Mouse (Mus musculus): ENCODE measurements around the gene Zfyve1. TPM values are rescaled to one million over a fixed set of nuclear protein-coding genes. Genes with fewer than 3 reads are reported as not detected.

Zfyve1 gene
- polyA plus RNA-seq, 1 experiment from 2014 or later, result 9.9 TPM

GRCm38 (mm10) chr12:83523892-83524291 is 73.1 kb downstream of the Zfyve1 start:
- H3K4me3 ChIP-seq (ENCODE audit: low read depth, low read length), result no peak overlapping the region
- H3K36me3 ChIP-seq (ENCODE audit: control insufficient read depth, insufficient read depth), result no peaks in the 10 kb centered on the region
- ATAC-seq (ENCODE audit: low read depth), result no peak
- H3K4me1 ChIP-seq (ENCODE audit: control insufficient read depth, low read depth, low read length), result peaks cover 23% of the 10 kb centered on the region
- WGBS (ENCODE audit: insufficient replicate concordance), result 84% methylated on average over 4 of the region's 4 CpGs
- H3K4me2 ChIP-seq (ENCODE audit: low read depth, low read length), result no peak overlapping the region
- H3K27ac ChIP-seq (ENCODE audit: low read length), result no peak overlapping the region
- H3K9me3 ChIP-seq (replicated peaks; ENCODE audit: control insufficient read depth, low read length), result no peaks in the 10 kb centered on the region
- no peak overlapping the region for H3K9ac ChIP-seq (ENCODE audit: low read depth, low read length)
- H3K27me3 ChIP-seq (ENCODE audit: control insufficient read depth, insufficient read depth, low read depth, low read length), result no peaks in the 10 kb centered on the region

- H3K36me3 ChIP-seq (ENCODE audit: control insufficient read depth, insufficient read depth), result no peaks in the 10 kb centered on the region
- H3K9ac ChIP-seq (ENCODE audit: low read depth, low read length), result no peak overlapping the region
- H3K27me3 ChIP-seq (ENCODE audit: control insufficient read depth, insufficient read depth, low read depth, low read length), result no peaks in the 10 kb centered on the region
- ATAC-seq (ENCODE audit: low read depth), result no peak
- H3K4me2 ChIP-seq (ENCODE audit: low read depth, low read length), result no peak overlapping the region
- H3K4me1 ChIP-seq (ENCODE audit: control insufficient read depth, low read depth, low read length), result peaks cover 23% of the 10 kb centered on the region
- H3K9me3 ChIP-seq (replicated peaks; ENCODE audit: control insufficient read depth, low read length), result no peaks in the 10 kb centered on the region
- H3K27ac ChIP-seq (ENCODE audit: low read length), result no peak overlapping the region
- no peak overlapping the region for H3K4me3 ChIP-seq (ENCODE audit: low read depth, low read length)
- 91% methylated on average over 6 of the region's 6 CpGs for WGBS (ENCODE audit: insufficient replicate concordance)
These were observed 74.0 kb downstream of the Zfyve1 start for GRCm38 (mm10) chr12:83523056-83523455.

DNA sequence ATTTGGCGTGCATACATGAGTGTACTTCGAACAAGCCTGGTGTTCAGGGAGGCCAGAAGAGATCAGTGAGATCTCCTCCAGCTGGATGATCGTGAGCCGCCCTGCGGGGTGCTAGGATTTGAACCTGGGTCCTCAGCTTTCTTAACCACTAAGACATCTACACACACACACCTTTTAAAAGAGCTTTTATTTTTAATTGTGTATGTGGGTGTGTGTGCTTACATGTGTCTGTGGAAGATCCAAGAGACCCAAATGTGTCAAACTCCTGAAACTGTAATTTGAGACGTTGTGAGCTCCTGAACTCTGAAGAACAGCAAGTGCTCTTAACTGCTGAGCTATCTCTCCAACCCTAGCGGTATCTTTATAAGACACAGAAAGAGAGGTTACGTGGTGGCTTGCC is 75.9 kb downstream of the Zfyve1 start:
- Histone ChIP-seq H3K4me1 (ENCODE audit: control insufficient read depth, low read depth, low read length) (peaks cover 35% of the 10 kb centered on the region), H3K9me3 (replicated peaks; ENCODE audit: control insufficient read depth, low read length) (no peaks in the 10 kb centered on the region), H3K27me3 (ENCODE audit: control insufficient read depth, insufficient read depth, low read depth, low read length) (no peaks in the 10 kb centered on the region), H3K4me2 (ENCODE audit: low read depth, low read length) (peak overlapping the region; percentile 71), H3K9ac (ENCODE audit: low read depth, low read length) (peak overlapping the region; percentile 54), H3K36me3 (ENCODE audit: control insufficient read depth, insufficient read depth) (no peaks in the 10 kb centered on the region), H3K27ac (ENCODE audit: low read length) (no peak overlapping the region; the same call in 1 of the 2 replicates), H3K4me3 (ENCODE audit: low read depth, low read length) (peak overlapping the region; percentile 66)
- WGBS (ENCODE audit: insufficient replicate concordance), result 22% methylated on average over 8 of the region's 8 CpGs
- no peak for ATAC-seq (ENCODE audit: low read depth)

GRCm38 (mm10) chr12:83520311-83520890 is 76.6 kb downstream of the Zfyve1 start, which contains the start of gene Dcaf4:
TSS of gene Dcaf4 (plus strand) at chr12:83520466.
- peak within 1 kb of the TSS; percentile 54 for H3K9ac ChIP-seq (ENCODE audit: low read depth, low read length)
- no peaks in the 10 kb centered on the region for H3K9me3 ChIP-seq (replicated peaks; ENCODE audit: control insufficient read depth, low read length)
- peak within 1 kb of the TSS; percentile 71 for H3K4me2 ChIP-seq (ENCODE audit: low read depth, low read length)
- under 1% methylated on average over 32 of the region's 32 CpGs for WGBS (ENCODE audit: insufficient replicate concordance)
- H3K27me3 ChIP-seq (ENCODE audit: control insufficient read depth, insufficient read depth, low read depth, low read length), result no peaks in the 10 kb centered on the region
- peak; percentile 97 for ATAC-seq (ENCODE audit: low read depth)
- H3K4me1 ChIP-seq (ENCODE audit: control insufficient read depth, low read depth, low read length), result peaks cover 31% of the 10 kb centered on the region
- H3K27ac ChIP-seq (ENCODE audit: low read length), result peak within 1 kb of the TSS; percentile 7
- H3K4me3 ChIP-seq (ENCODE audit: low read depth, low read length), result peak within 1 kb of the TSS; percentile 66
- no peaks in the 10 kb centered on the region for H3K36me3 ChIP-seq (ENCODE audit: control insufficient read depth, insufficient read depth)

DNA sequence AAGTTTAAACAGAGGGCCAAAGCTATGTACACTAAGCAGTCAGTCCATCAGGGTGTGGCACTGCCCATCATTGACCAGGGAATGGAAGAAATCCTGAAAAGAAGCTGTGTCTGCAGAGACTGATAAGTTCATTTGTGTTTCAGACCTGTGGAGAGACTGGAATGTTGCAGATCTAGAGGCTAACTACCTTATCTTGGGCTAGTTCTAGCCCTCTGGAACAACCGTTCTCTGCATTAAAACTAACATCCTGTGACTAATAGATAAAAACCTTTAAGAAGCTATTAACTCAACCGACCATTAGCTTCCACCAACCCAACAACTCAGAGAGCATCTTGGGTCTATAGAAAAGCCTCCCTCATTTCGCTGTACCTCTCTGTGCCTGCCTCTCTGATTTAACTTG is 79.4 kb downstream of the Zfyve1 start:
- H3K27me3 ChIP-seq (ENCODE audit: control insufficient read depth, insufficient read depth, low read depth, low read length), result no peaks in the 10 kb centered on the region
- H3K9ac ChIP-seq (ENCODE audit: low read depth, low read length), result no peak overlapping the region
- no peak overlapping the region for H3K27ac ChIP-seq (ENCODE audit: low read length)
- H3K4me1 ChIP-seq (ENCODE audit: control insufficient read depth, low read depth, low read length), result peaks cover 23% of the 10 kb centered on the region
- no peak overlapping the region for H3K4me2 ChIP-seq (ENCODE audit: low read depth, low read length)
- H3K36me3 ChIP-seq (ENCODE audit: control insufficient read depth, insufficient read depth), result no peaks in the 10 kb centered on the region
- 25% methylated on average over 3 of the region's 3 CpGs for WGBS (ENCODE audit: insufficient replicate concordance)
- H3K4me3 ChIP-seq (ENCODE audit: low read depth, low read length), result no peak overlapping the region
- H3K9me3 ChIP-seq (replicated peaks; ENCODE audit: control insufficient read depth, low read length), result no peaks in the 10 kb centered on the region
- ATAC-seq (ENCODE audit: low read depth), result no peak

GRCm38 (mm10) chr12:83514216-83514615 is 82.8 kb downstream of the Zfyve1 start:
- Histone ChIP-seq H3K9ac (ENCODE audit: low read depth, low read length) (no peak overlapping the region), H3K36me3 (ENCODE audit: control insufficient read depth, insufficient read depth) (no peaks in the 10 kb centered on the region), H3K4me1 (ENCODE audit: control insufficient read depth, low read depth, low read length) (peaks cover 13% of the 10 kb centered on the region), H3K9me3 (replicated peaks; ENCODE audit: control insufficient read depth, low read length) (no peaks in the 10 kb centered on the region), H3K27me3 (ENCODE audit: control insufficient read depth, insufficient read depth, low read depth, low read length) (no peaks in the 10 kb centered on the region), H3K4me2 (ENCODE audit: low read depth, low read length) (no peak overlapping the region), H3K27ac (ENCODE audit: low read length) (no peak overlapping the region), H3K4me3 (ENCODE audit: low read depth, low read length) (no peak overlapping the region)
- 66% methylated on average over 4 of the region's 4 CpGs for WGBS (ENCODE audit: insufficient replicate concordance)
- ATAC-seq (ENCODE audit: low read depth), result no peak

- Histone ChIP-seq H3K9ac (ENCODE audit: low read depth, low read length) (no peak overlapping the region), H3K4me2 (ENCODE audit: low read depth, low read length) (no peak overlapping the region), H3K9me3 (replicated peaks; ENCODE audit: control insufficient read depth, low read length) (no peaks in the 10 kb centered on the region), H3K4me3 (ENCODE audit: low read depth, low read length) (no peak overlapping the region), H3K27ac (ENCODE audit: low read length) (no peak overlapping the region), H3K4me1 (ENCODE audit: control insufficient read depth, low read depth, low read length) (peaks cover 13% of the 10 kb centered on the region), H3K36me3 (ENCODE audit: control insufficient read depth, insufficient read depth) (no peaks in the 10 kb centered on the region), H3K27me3 (ENCODE audit: control insufficient read depth, insufficient read depth, low read depth, low read length) (no peaks in the 10 kb centered on the region)
- no peak for ATAC-seq (ENCODE audit: low read depth)
- WGBS (ENCODE audit: insufficient replicate concordance), result 41% methylated on average over 5 of the region's 5 CpGs
These were observed 83.8 kb downstream of the Zfyve1 start for GRCm38 (mm10) chr12:83513185-83513584.

DNA sequence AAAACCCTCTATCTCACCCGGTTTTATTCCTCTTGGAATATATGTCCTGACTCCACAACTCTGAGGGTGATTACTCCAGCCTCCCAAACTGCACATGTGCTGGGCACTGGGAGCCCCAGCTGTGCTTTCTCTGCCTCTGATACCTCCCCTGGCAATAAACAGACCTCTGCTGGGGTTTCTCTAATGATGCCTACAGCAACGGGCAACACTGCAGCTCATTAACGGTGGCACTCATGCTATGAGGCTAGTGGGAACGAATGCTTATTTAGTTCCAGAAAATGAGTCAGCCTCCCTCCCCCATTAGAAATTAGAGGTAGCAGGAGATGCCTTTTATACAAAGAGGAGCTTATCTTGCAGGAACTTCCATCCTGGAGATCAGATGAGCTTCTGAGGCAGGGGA is 84.2 kb downstream of the Zfyve1 start:
- Histone ChIP-seq H3K9ac (ENCODE audit: low read depth, low read length) (no peak overlapping the region), H3K4me3 (ENCODE audit: low read depth, low read length) (no peak overlapping the region), H3K36me3 (ENCODE audit: control insufficient read depth, insufficient read depth) (no peaks in the 10 kb centered on the region), H3K4me1 (ENCODE audit: control insufficient read depth, low read depth, low read length) (peaks cover 12% of the 10 kb centered on the region), H3K27ac (ENCODE audit: low read length) (no peak overlapping the region), H3K27me3 (ENCODE audit: control insufficient read depth, insufficient read depth, low read depth, low read length) (no peaks in the 10 kb centered on the region), H3K9me3 (replicated peaks; ENCODE audit: control insufficient read depth, low read length) (no peaks in the 10 kb centered on the region), H3K4me2 (ENCODE audit: low read depth, low read length) (no peak overlapping the region)
- WGBS (ENCODE audit: insufficient replicate concordance), result 31% methylated on average over 4 of the region's 4 CpGs
- ATAC-seq (ENCODE audit: low read depth), result no peak

DNA sequence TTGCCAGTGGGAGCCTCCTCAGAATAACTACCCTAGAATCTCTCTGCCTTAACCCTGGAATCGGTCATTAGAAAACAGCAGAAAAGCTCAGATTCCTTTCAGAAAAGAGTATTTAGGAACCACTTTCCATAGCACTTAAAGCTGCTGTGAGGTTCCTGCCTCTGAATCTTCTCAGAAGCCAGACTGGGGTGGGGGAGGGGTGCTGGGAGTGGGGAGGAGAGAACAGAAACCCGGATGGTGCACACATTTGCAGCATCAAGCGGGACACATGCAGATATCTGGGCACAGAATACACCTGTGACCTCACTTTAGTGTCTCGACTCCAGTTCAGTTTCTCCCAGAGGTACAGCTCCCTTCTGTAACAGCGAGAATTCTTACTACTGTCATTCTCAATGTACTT is 86.4 kb downstream of the Zfyve1 start:
- Histone ChIP-seq H3K4me3 (ENCODE audit: low read depth, low read length) (no peak overlapping the region), H3K4me1 (ENCODE audit: control insufficient read depth, low read depth, low read length) (no peaks in the 10 kb centered on the region; the same call in 1 of the 2 replicates), H3K27me3 (ENCODE audit: control insufficient read depth, insufficient read depth, low read depth, low read length) (no peaks in the 10 kb centered on the region), H3K36me3 (ENCODE audit: control insufficient read depth, insufficient read depth) (no peaks in the 10 kb centered on the region), H3K9me3 (replicated peaks; ENCODE audit: control insufficient read depth, low read length) (no peaks in the 10 kb centered on the region), H3K4me2 (ENCODE audit: low read depth, low read length) (no peak overlapping the region), H3K9ac (ENCODE audit: low read depth, low read length) (no peak overlapping the region), H3K27ac (ENCODE audit: low read length) (no peak overlapping the region)
- 69% methylated on average over 5 of the region's 5 CpGs for WGBS (ENCODE audit: insufficient replicate concordance)
- no peak for ATAC-seq (ENCODE audit: low read depth)

Measured in liver, embryonic 16.5 days (tissue).